Mouse (Mus musculus) right cerebral cortex, adult 18-20 months (tissue): ENCODE results near the gene Cbr4.

Experiments used
- DNase-seq: peaks from one replicate; pipeline ENCODE4 v3.0.0; 2022; ENCODE audit warnings: mixed read lengths

Cbr4 gene

DNA sequence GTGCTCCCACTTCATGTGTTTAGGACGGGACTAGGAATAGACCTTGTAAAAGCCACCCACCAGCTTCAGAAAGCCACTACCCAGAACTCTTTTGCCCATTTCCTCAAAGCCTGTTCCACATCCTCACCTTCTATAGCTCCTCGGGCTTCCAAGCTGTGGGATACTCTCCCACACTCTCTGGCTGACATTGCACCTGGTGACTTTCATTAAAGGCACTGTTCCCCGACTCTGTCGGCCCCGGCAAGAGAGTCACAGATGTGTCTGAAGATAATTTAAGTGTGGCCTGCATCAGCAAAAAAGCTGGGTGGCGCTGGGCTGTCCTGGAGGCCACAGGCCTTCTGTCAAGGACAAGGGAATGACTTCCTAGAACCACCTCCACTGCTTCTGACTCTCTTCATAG lies 64.7 kb downstream of the Cbr4 start:
- DNase-seq = no peak

DNA sequence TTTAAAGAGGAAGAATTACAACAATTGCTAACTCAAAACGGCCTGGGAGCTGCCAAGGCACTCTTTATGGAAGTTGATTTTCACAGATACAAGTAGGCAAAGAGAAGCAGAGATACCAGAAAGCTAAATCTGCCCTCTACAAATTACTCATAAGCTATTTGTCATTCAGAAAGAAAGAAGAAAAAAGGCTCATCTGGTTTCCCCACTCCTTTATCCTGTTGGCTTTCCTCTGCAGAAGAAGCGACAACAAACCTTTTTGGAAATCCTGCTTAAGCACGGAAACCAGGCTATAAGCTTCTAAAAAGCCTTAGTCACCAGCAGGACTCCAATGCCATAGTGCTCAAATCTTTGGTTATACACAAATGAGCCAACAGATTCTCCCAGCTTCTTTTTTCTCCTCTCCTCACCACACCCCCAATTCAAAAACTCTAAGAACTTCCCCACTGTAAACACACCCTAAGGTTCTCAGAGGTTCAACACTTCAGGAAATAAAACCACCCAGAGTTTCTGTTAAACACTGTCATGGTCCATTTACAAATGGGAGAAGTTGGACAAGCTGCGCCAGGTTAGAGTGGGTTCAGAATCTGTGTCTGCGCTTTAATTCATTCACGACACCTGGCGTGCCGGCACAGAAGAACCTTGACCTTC lies 65.3 kb downstream of the Cbr4 start:
- DNase-seq = no peak

DNA sequence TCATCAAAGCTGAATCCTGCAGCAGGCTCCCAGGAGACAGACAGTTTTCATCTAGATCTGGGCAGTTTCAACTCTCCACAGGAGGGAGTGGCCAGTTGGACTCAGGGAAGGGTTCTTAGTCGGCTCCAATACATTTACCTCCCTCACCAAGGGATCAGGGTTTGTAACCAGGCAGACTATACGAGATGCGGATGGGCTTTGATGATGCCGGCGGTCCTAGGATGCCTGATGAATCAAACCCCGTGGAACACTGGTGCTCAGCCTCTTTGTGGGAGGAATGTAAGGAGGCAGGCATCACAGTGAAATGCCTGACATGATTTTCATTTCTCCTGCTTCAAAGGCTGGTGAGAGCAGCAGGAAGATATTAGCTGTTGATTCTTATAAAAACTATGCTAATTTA lies 67.8 kb downstream of the Cbr4 start:
- no peak for DNase-seq

DNA sequence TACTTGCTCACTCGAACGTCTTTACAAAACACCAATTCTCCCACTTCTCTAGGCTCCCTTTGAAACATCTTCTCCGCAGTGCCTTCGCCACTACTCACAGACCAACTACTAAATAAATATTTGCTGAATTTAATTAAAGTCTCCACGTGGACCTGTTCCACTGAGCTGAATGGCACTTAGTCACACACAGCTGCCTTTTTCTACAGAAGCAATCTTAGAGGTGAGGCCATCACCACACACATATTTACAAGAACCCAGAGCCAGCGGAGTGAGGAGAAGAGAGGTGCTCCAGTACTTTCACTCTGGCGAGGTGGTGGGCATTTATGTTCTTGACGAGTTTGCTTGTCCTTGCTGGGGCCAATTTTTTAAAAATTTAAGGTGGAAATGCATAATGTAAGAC lies 68.7 kb downstream of the Cbr4 start:
- DNase-seq = no peak
